Mouse (Mus musculus) C2C12 (cell line): Measurements from ENCODE around the gene Add3. TPM values are rescaled to one million over a fixed set of nuclear protein-coding genes. Genes with fewer than 3 reads are reported as not detected.

Experiments
- H3K27me3 ChIP-seq: one replicate; pipeline ENCODE4 v1.6.1; 2011; ENCODE audit not compliant: control insufficient read depth, insufficient read depth, insufficient read length
- H3K36me3 ChIP-seq: one replicate; pipeline ENCODE4 v1.6.1; 2011; ENCODE audit not compliant: control insufficient read depth, insufficient read depth
- H3K4me3 ChIP-seq: one replicate; pipeline ENCODE4 v1.5.1; 2011; ENCODE audit warnings: mild to moderate bottlenecking, control low read depth; ENCODE audit not compliant: poor library complexity, insufficient read depth, severe bottlenecking
- H3K79me2 ChIP-seq: one replicate; pipeline ENCODE4 v1.6.1; 2011; ENCODE audit not compliant: control insufficient read depth, insufficient read depth
- H3K79me3 ChIP-seq: one replicate; pipeline ENCODE4 v1.6.1; 2011; ENCODE audit warnings: low read depth, control low read depth
- H3ac ChIP-seq: one replicate; pipeline ENCODE3; 2011; ENCODE audit warnings: low read depth; ENCODE audit not compliant: control insufficient read depth, insufficient read length
- CEBPB ChIP-seq: IDR thresholded peaks from one replicate; pipeline ENCODE4 v1.6.1; 2011; ENCODE audit warnings: low read depth, mild to moderate bottlenecking, control low read depth, moderate library complexity
- CTCF ChIP-seq: IDR thresholded peaks from one replicate; pipeline ENCODE4 v1.5.1; 2011; ENCODE audit not compliant: control insufficient read depth, insufficient read depth, insufficient read length
- FOSL1 ChIP-seq: IDR thresholded peaks from one replicate; pipeline ENCODE4 v1.8.0; 2011; ENCODE audit warnings: mild to moderate bottlenecking, low read length; ENCODE audit not compliant: poor library complexity, insufficient read depth, severe bottlenecking
- MAX ChIP-seq: IDR thresholded peaks from one replicate; pipeline ENCODE4 v1.6.1; 2011; ENCODE audit warnings: mild to moderate bottlenecking, control low read depth
- MYOD1 ChIP-seq: IDR thresholded peaks from one replicate; pipeline ENCODE4 v1.6.1; 2011; ENCODE audit warnings: low read depth; ENCODE audit not compliant: control insufficient read depth, insufficient read length
- MYOG ChIP-seq: IDR thresholded peaks from one replicate; pipeline ENCODE4 v1.6.1; 2011; ENCODE audit not compliant: control insufficient read depth, insufficient read length; ENCODE audit errors: extremely low read depth
- USF1 ChIP-seq: IDR thresholded peaks from one replicate; pipeline ENCODE4 v1.6.1; 2011; ENCODE audit warnings: low read depth, mild to moderate bottlenecking, control low read depth, moderate library complexity
- polyA plus RNA-seq: library from polyadenylated mRNA; unstranded; fragments of >200 nt; fragmentation: generic; extraction: Trizol; gene quantifications from one replicate; pipeline ENCODE4 v1.2.1, GENCODE M21; 2012; ENCODE audit warnings: missing spikeins

The Add3 gene
- polyA plus RNA-seq, 1 experiment: 1.6 TPM

- no peaks in the 10 kb centered on the region for H3K79me2 ChIP-seq
- H3ac ChIP-seq: no peak overlapping the region
- TF ChIP-seq MYOG: no peak
- TF ChIP-seq FOSL1: no peak
- H3K4me3 ChIP-seq: no peak overlapping the region
- no peaks in the 10 kb centered on the region for H3K36me3 ChIP-seq
- no peaks in the 10 kb centered on the region for H3K79me3 ChIP-seq
- no peaks in the 10 kb centered on the region for H3K27me3 ChIP-seq
Observed at GRCm38 (mm10) chr19:53233586-53233985, 93.3 kb downstream of the Add3 start.

GRCm38 (mm10) chr19:53241806-53242205, 101.6 kb downstream of the Add3 start:
- no peak overlapping the region for H3ac ChIP-seq
- H3K27me3 ChIP-seq: no peaks in the 10 kb centered on the region
- no peaks in the 10 kb centered on the region for H3K79me3 ChIP-seq
- no peaks in the 10 kb centered on the region for H3K79me2 ChIP-seq
- TF ChIP-seq MYOG (no peak), USF1 (no peak), CEBPB (no peak), FOSL1 (no peak), CTCF (no peak), MYOD1 (no peak), MAX (no peak)
- H3K4me3 ChIP-seq: no peak overlapping the region
- H3K36me3 ChIP-seq: no peaks in the 10 kb centered on the region

- Histone ChIP-seq H3ac (no peak overlapping the region), H3K4me3 (no peak overlapping the region), H3K27me3 (no peaks in the 10 kb centered on the region), H3K79me2 (no peaks in the 10 kb centered on the region), H3K79me3 (no peaks in the 10 kb centered on the region), H3K36me3 (no peaks in the 10 kb centered on the region)
- no peak for TF ChIP-seq MAX
- no peak for TF ChIP-seq FOSL1
- no peak for TF ChIP-seq CTCF
- TF ChIP-seq CEBPB: no peak
- TF ChIP-seq MYOD1: no peak
- no peak for TF ChIP-seq MYOG
- no peak for TF ChIP-seq USF1
Observed at GRCm38 (mm10) chr19:53243956-53244355, 103.7 kb downstream of the Add3 start.

- no peaks in the 10 kb centered on the region for H3K79me3 ChIP-seq
- no peaks in the 10 kb centered on the region for H3K27me3 ChIP-seq
- H3ac ChIP-seq: no peak overlapping the region
- H3K36me3 ChIP-seq: no peaks in the 10 kb centered on the region
- H3K79me2 ChIP-seq: no peaks in the 10 kb centered on the region
- TF ChIP-seq MAX: no peak
- TF ChIP-seq MYOG: no peak
- TF ChIP-seq MYOD1: no peak
- TF ChIP-seq FOSL1: no peak
- no peak for TF ChIP-seq CEBPB
- TF ChIP-seq USF1: no peak
- TF ChIP-seq CTCF: no peak
- H3K4me3 ChIP-seq: no peak overlapping the region
Observed at GRCm38 (mm10) chr19:53247558-53247957, 107.3 kb downstream of the Add3 start.

GRCm38 (mm10) chr19:53248023-53248494, 107.8 kb downstream of the Add3 start:
- H3K36me3 ChIP-seq: no peaks in the 10 kb centered on the region
- H3K4me3 ChIP-seq: no peak overlapping the region
- TF ChIP-seq MYOD1: no peak
- no peak for TF ChIP-seq MYOG
- no peak for TF ChIP-seq MAX
- TF ChIP-seq CEBPB: no peak
- TF ChIP-seq CTCF: peak; percentile 12
- no peaks in the 10 kb centered on the region for H3K27me3 ChIP-seq
- no peak overlapping the region for H3ac ChIP-seq
- H3K79me3 ChIP-seq: no peaks in the 10 kb centered on the region
- H3K79me2 ChIP-seq: no peaks in the 10 kb centered on the region

- no peaks in the 10 kb centered on the region for H3K27me3 ChIP-seq
- TF ChIP-seq CTCF (no peak), MYOD1 (no peak), CEBPB (no peak), MYOG (no peak), MAX (no peak), USF1 (no peak), FOSL1 (no peak)
- H3K36me3 ChIP-seq: no peaks in the 10 kb centered on the region
- H3ac ChIP-seq: no peak overlapping the region
- no peak overlapping the region for H3K4me3 ChIP-seq
- H3K79me3 ChIP-seq: no peaks in the 10 kb centered on the region
- no peaks in the 10 kb centered on the region for H3K79me2 ChIP-seq
Observed at GRCm38 (mm10) chr19:53251015-53251414, 110.8 kb downstream of the Add3 start.

- no peaks in the 10 kb centered on the region for H3K27me3 ChIP-seq
- H3K4me3 ChIP-seq: no peak overlapping the region
- no peaks in the 10 kb centered on the region for H3K79me3 ChIP-seq
- H3ac ChIP-seq: no peak overlapping the region
- TF ChIP-seq CTCF: no peak
- TF ChIP-seq MYOD1: no peak
- H3K79me2 ChIP-seq: no peaks in the 10 kb centered on the region
- H3K36me3 ChIP-seq: no peaks in the 10 kb centered on the region
Observed at GRCm38 (mm10) chr19:53251656-53252055, 111.4 kb downstream of the Add3 start.
